Mouse (Mus musculus): ENCODE measurements around the gene Elmo1.

DNA sequence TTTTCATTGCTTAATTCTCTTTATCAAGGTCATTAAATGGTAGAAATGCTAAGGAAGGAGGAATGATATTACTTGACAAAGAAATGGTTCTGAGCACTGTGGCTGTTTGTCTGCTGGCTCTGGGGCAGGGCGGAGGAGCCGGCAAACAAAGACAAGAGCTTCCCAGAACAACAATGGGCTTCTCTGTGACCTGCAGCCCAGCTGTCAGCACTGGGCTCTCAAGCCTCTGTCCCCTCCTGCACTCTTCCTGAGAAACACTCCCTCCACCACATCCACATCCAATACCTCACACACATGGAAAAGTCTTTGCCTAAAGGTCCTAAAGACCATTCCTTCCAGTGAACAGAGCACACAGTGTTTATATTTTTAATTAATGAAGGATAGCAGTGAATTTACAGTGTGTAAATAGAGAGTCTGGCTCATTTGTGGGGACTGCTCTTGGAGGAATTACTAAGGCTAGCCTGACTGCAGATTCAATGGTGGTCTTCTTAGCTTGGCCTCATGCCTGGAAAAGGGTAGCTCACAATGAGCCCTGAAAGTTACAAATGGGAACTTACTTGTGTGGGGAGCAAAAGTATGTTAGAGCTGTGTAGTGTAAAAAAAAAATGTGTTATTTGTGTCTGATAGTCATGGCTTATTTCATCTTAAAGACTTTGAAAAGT, 49.1 kb upstream of the Elmo1 start:
- no peak for TF ChIP-seq POLR2A (IDR thresholded peaks at IDR 0.05; ENCODE audit: low read depth, low read length)
- no peak for TF ChIP-seq CTCF (conservative IDR thresholded peaks at IDR 0.05 in 1 of 2, IDR thresholded peaks at IDR 0.05 in 1 of 2; ENCODE audit: low read depth in 2 of 2, low read length in 2 of 2)
- no peak for TF ChIP-seq POLR2AphosphoS2 (IDR thresholded peaks at IDR 0.05; ENCODE audit: low read depth, low read length)
- TF ChIP-seq MAFK (IDR thresholded peaks at IDR 0.05; ENCODE audit: insufficient replicate concordance, low read length) = no peak
- TF ChIP-seq USF2 (conservative IDR thresholded peaks at IDR 0.05; ENCODE audit: low read depth, low read length) = no peak
- TF ChIP-seq ELF1 (IDR thresholded peaks at IDR 0.05; ENCODE audit: low read depth, low read length) = no peak
- TF ChIP-seq CHD2 (IDR thresholded peaks at IDR 0.05; ENCODE audit: low read length) = no peak
